Mouse (Mus musculus) embryonic fibroblast, embryonic 13.5 days (primary cell): ENCODE data around the gene Lrfn3.

Experiments
- CTCF ChIP-seq: IDR thresholded peaks from 2 replicates; pipeline ENCODE4 v1.5.1; 2011; ENCODE audit warnings: mild to moderate bottlenecking, control low read depth, low read length, moderate library complexity, borderline replicate concordance; ENCODE audit not compliant: insufficient read depth
- POLR2A ChIP-seq: IDR thresholded peaks from 2 replicates; pipeline ENCODE4 v1.6.1; 2011; ENCODE audit warnings: low read depth, mild to moderate bottlenecking, control low read depth, low read length, moderate library complexity

DNA sequence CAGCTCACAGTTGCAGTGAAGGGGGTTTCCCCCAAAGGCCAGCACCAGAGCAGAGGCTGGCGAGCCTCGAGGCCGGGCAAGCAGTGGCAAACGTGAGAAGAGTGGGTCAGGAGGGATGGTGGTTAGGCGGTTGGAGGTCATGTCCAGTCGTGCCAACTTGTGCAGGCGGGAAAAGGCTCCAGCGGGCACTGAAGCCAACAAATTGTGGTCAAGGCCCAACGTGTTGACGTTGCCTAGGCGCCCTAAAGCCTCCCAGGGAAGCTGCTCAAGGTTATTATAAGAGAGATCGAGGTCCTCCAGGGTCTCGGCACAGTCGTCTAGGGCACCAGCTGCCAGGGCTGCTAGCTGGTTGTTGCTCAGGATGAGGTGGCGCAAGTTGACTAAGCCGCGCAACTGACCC lies 2.5 kb downstream of the Lrfn3 start:
- TF ChIP-seq CTCF (no peak), POLR2A (no peak)
